Mouse (Mus musculus): ENCODE measurements around the gene Crybb3. TPM values are rescaled to one million over a fixed set of nuclear protein-coding genes. Genes with fewer than 3 reads are reported as not detected.

Crybb3 gene
- polyA plus RNA-seq, 1 experiment from 2014 or later, result 0.42 TPM

DNA sequence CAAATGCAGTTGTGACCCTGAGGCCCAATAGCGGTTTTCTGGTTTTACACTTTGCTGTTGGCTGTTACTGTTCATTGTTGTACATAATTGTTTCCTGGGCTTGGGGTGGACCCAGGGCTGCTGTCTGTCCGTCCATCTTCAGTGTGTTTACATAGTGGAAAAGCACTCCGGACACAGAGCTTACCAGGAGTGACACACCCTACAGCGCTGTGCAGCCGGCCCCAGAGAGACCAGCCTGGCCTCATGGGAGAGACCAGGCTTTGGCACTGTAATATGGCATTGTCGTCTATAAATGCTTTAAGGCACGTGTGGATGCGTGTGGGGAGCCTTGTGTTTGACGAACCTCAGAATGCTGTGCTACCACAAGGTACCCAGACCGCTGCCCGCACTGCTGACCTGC is 19.0 kb upstream of the Crybb3 start:
- WGBS, result 90% methylated on average over 11 of the region's 11 CpGs
- Histone ChIP-seq H3K9ac (replicated peaks) (no peak overlapping the region), H3K4me3 (replicated peaks) (no peak overlapping the region), H3K27ac (no peak overlapping the region), H3K27me3 (no peaks in the 10 kb centered on the region), H3K4me1 (replicated peaks) (peaks cover 11% of the 10 kb centered on the region), H3K36me3 (no peaks in the 10 kb centered on the region), H3K4me2 (replicated peaks) (no peak overlapping the region), H3K9me3 (no peaks in the 10 kb centered on the region)
- ATAC-seq, result no peak

DNA sequence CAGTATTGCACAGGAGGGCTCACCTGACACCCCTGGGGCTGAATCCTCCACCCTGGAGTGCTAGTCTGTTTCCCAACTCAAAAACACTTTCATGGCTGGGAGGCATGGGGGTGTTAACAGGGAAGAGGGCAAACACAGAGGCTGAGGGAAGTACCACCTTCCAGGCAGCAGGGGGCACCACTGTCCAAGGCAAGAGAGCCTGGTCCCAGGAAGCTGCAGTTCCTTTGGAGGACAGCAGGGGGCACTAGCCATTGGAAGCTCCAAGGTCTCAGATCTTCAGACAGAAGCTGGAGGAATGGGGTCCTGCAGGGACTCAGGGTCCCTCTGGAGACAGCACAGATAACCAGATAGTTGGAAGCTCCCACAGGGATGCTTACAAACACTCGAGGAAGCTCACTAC is 18.2 kb upstream of the Crybb3 start:
- Histone ChIP-seq H3K4me1 (replicated peaks) (peaks cover 11% of the 10 kb centered on the region), H3K9me3 (no peaks in the 10 kb centered on the region), H3K27me3 (no peaks in the 10 kb centered on the region), H3K4me3 (replicated peaks) (no peak overlapping the region), H3K9ac (replicated peaks) (no peak overlapping the region), H3K4me2 (replicated peaks) (no peak overlapping the region), H3K27ac (no peak overlapping the region), H3K36me3 (no peaks in the 10 kb centered on the region)
- ATAC-seq, result peak; percentile 67
- WGBS, result 27% methylated on average over 1 of the region's 1 CpGs

DNA sequence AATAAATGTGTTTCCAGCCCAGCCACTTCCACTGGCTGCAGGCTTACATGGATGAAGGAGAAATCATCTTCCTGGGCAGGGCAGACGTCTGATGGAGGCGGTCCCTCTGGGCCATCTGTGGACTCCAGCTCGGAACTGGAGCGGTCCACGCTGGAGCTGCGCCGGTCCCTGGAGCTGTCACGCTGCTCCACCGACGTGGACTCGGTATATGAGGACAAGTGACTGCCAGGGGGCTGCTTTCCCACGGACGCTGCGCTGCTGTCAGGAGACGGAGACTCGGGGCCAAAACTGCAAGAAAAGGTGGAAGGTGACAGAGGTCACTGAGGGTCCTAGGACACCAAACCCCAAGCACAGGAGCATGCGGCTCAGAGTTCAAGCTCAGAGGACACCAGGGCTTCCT is 16.2 kb upstream of the Crybb3 start:
- H3K4me2 ChIP-seq (replicated peaks), result no peak overlapping the region
- H3K36me3 ChIP-seq, result no peaks in the 10 kb centered on the region
- H3K9me3 ChIP-seq, result no peaks in the 10 kb centered on the region
- no peak overlapping the region for H3K27ac ChIP-seq
- H3K27me3 ChIP-seq, result no peaks in the 10 kb centered on the region
- no peak overlapping the region for H3K4me3 ChIP-seq (replicated peaks)
- no peak overlapping the region for H3K9ac ChIP-seq (replicated peaks)
- H3K4me1 ChIP-seq (replicated peaks), result peaks cover 4% of the 10 kb centered on the region
- WGBS, result 89% methylated on average over 17 of the region's 17 CpGs
- ATAC-seq, result no peak

DNA sequence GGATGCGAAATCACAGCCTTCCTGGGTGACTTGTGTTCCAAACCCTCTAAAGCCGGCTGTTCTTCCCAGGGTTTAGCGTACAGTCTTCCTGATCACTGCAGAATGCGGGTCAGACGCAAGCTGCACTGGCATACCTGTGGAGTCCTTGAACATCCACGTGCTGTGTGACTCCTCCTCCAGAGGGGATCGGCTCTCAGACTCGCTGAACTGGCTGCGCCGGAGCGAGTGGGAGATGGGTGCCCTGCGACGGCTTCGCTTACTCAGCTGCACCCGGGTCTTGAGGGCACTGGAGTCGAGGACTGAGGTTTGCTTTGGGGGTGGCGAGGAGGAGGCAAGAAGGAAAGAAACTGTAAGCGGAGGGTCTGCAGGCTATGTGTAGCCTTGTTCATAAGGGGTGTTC is 14.1 kb upstream of the Crybb3 start:
- H3K27ac ChIP-seq, result no peak overlapping the region
- no peak overlapping the region for H3K9ac ChIP-seq (replicated peaks)
- WGBS, result 92% methylated on average over 18 of the region's 18 CpGs
- no peak overlapping the region for H3K4me2 ChIP-seq (replicated peaks)
- ATAC-seq, result no peak
- H3K27me3 ChIP-seq, result no peaks in the 10 kb centered on the region
- H3K9me3 ChIP-seq, result no peaks in the 10 kb centered on the region
- no peak overlapping the region for H3K4me3 ChIP-seq (replicated peaks)
- no peaks in the 10 kb centered on the region for H3K36me3 ChIP-seq
- H3K4me1 ChIP-seq (replicated peaks), result no peaks in the 10 kb centered on the region

DNA sequence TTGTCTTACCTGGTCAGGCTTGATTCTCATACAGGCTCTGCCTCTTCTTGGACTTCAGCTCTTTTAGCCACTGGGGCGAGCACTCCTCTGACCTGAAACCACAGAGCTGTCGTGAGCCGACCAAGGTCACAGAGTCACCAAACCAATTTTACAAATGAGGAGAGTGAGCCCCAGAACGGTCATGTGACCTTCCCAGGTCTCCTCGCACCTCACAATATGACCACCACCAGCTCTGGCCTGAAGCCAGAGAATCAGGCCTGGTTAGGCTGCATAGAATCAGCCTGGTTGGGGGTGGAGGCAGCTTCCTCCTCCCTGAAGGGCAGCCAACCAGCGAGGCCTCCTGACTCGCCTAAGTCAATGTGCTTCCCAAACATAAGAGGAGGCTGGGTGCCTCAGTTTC is 11.0 kb upstream of the Crybb3 start:
- Histone ChIP-seq H3K4me1 (replicated peaks) (no peaks in the 10 kb centered on the region), H3K9ac (replicated peaks) (no peak overlapping the region), H3K4me2 (replicated peaks) (no peak overlapping the region), H3K9me3 (no peaks in the 10 kb centered on the region), H3K36me3 (no peaks in the 10 kb centered on the region), H3K27me3 (no peaks in the 10 kb centered on the region), H3K4me3 (replicated peaks) (no peak overlapping the region), H3K27ac (no peak overlapping the region)
- no peak for ATAC-seq
- 89% methylated on average over 7 of the region's 7 CpGs for WGBS

DNA sequence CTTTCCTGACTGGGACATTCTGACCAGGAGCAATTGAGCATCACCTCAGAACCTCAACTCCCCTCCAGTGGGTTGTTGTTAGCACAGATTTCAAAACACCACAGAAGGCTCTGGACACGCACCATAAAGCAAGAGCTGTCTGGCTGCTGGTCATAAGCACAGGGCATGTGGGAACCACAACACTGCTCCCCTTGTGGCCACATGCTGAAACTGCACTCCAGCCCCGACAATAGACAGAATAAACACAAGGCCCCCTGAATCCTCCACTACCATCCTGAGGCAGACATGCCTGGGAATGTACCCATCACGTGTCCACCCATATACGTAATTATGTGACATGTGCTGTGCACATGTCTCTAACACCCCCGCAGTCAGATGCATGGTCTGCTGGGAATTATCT is 9.8 kb upstream of the Crybb3 start:
- 61% methylated on average over 5 of the region's 5 CpGs for WGBS
- peak; percentile 46 for ATAC-seq
- no peaks in the 10 kb centered on the region for H3K27me3 ChIP-seq
- H3K4me1 ChIP-seq (replicated peaks), result peaks cover 7% of the 10 kb centered on the region; the same call in 1 of the 2 replicates
- no peaks in the 10 kb centered on the region for H3K9me3 ChIP-seq
- no peak overlapping the region for H3K4me3 ChIP-seq (replicated peaks)
- no peak overlapping the region for H3K9ac ChIP-seq (replicated peaks)
- H3K36me3 ChIP-seq, result no peaks in the 10 kb centered on the region
- H3K27ac ChIP-seq, result no peak overlapping the region
- H3K4me2 ChIP-seq (replicated peaks), result no peak overlapping the region

DNA sequence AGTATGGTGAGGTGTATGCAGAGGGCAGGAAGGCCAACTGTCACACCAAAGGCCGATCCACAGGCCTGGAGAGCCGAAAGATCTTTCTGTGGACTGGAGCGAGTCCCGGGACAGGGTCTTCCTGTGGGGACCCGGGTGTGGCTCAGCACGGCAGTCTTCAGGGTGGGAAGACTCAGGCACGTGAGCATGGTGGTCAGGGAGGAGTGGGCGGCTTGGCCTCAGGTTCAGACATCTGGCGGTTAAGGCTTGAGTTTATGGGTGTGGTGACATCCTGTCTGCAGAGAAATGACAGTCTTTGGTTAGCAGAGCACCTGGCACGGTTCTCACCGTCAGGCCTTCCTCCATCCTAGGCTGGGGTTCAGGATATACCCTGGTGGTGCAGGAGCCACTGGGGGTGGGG is 9.4 kb upstream of the Crybb3 start:
- H3K27me3 ChIP-seq, result no peaks in the 10 kb centered on the region
- H3K9ac ChIP-seq (replicated peaks), result no peak overlapping the region
- peak; percentile 32; the same call in 1 of the 2 replicates for ATAC-seq
- no peaks in the 10 kb centered on the region for H3K36me3 ChIP-seq
- H3K27ac ChIP-seq, result no peak overlapping the region
- peaks cover 7% of the 10 kb centered on the region; the same call in 1 of the 2 replicates for H3K4me1 ChIP-seq (replicated peaks)
- H3K4me3 ChIP-seq (replicated peaks), result no peak overlapping the region
- H3K9me3 ChIP-seq, result no peaks in the 10 kb centered on the region
- H3K4me2 ChIP-seq (replicated peaks), result no peak overlapping the region
- WGBS, result 95% methylated on average over 11 of the region's 11 CpGs

DNA sequence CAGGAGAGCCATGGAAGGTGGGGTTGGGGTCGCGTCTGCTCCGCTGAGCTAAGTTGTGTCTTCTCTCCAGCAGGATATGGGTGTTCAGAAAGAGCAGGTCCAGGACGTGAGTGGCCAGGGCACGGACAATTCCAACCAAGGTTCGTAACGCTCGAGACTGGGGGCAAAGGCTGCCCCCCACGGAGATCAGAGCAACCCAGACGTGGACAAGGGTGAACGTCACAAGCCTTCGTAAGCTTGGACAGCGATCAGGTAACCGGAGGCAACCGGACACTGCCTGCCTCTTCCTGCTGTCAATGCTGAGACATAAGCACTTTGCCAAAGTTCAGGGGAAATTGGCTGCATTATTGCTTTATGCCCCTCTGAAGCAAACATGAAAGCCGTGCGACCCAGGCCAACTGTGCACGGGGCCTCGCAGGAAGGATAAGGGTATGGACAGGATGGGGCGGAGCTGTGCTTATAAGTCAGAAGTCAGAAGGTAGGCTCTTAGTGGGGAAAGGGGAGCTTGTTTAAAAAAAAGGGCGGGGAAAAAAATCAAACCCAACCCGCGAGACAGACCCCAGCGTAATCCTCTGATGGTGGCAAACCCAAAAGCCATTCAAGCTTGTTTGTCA is 8.8 kb upstream of the Crybb3 start:
- H3K4me2 ChIP-seq (replicated peaks), result no peak overlapping the region
- no peaks in the 10 kb centered on the region for H3K9me3 ChIP-seq
- peaks cover 7% of the 10 kb centered on the region; the same call in 1 of the 2 replicates for H3K4me1 ChIP-seq (replicated peaks)
- no peaks in the 10 kb centered on the region for H3K36me3 ChIP-seq
- H3K27me3 ChIP-seq, result no peaks in the 10 kb centered on the region
- 92% methylated on average over 24 of the region's 24 CpGs for WGBS
- no peak for ATAC-seq
- H3K27ac ChIP-seq, result no peak overlapping the region
- H3K4me3 ChIP-seq (replicated peaks), result no peak overlapping the region
- no peak overlapping the region for H3K9ac ChIP-seq (replicated peaks)

DNA sequence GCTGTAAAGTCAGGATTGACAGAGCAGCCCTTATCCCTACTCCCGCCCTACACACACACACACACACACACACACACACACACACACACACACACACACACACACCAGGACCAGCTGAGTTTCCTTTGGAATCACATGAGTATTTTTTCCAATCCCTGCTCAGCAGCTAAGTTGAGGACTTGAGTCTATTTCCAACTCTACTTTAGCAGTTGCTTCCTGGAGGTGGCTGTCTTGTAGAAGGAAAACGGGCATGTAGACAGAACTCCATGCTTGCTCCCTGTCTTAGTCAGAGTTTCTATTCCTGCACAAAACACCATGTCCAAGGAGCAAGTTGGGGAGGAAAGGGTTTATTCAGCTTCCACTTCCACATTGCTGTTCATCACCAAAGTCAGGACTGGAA is 6.1 kb upstream of the Crybb3 start:
- no peaks in the 10 kb centered on the region for H3K27me3 ChIP-seq
- H3K27ac ChIP-seq, result no peak overlapping the region
- no peaks in the 10 kb centered on the region for H3K9me3 ChIP-seq
- no peak overlapping the region for H3K9ac ChIP-seq (replicated peaks)
- 88% methylated on average over 1 of the region's 2 CpGs for WGBS
- no peak overlapping the region for H3K4me2 ChIP-seq (replicated peaks)
- no peak overlapping the region for H3K4me3 ChIP-seq (replicated peaks)
- H3K36me3 ChIP-seq, result no peaks in the 10 kb centered on the region
- peaks cover 10% of the 10 kb centered on the region; the same call in 1 of the 2 replicates for H3K4me1 ChIP-seq (replicated peaks)
- ATAC-seq, result no peak

DNA sequence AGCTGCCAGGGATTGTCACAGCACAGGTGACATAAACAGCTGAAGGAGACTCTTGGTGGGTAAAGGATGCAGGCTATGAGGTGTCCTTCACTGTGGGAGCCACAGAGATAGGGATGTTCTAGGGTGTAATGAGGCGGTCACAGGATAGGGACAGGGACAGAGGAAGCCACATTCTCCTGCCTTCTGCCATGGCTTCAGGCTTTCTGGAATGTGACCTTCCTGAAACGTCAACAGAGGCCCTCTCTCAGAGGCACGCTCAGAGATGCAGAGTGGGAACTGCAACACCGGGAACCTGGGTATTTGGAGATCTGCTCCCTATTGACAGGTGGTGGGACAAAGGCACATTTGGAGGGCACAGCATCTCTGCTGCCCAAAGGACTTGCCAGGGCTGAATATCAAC is 5.6 kb upstream of the Crybb3 start:
- ATAC-seq, result no peak
- peak overlapping the region; percentile 25; the same call in 1 of the 2 replicates for H3K27ac ChIP-seq
- no peaks in the 10 kb centered on the region for H3K9me3 ChIP-seq
- H3K9ac ChIP-seq (replicated peaks), result no peak overlapping the region
- 75% methylated on average over 4 of the region's 4 CpGs for WGBS
- peaks cover 10% of the 10 kb centered on the region; the same call in 1 of the 2 replicates for H3K4me1 ChIP-seq (replicated peaks)
- H3K4me3 ChIP-seq (replicated peaks), result no peak overlapping the region
- H3K36me3 ChIP-seq, result no peaks in the 10 kb centered on the region
- no peak overlapping the region for H3K4me2 ChIP-seq (replicated peaks)
- H3K27me3 ChIP-seq, result no peaks in the 10 kb centered on the region

DNA sequence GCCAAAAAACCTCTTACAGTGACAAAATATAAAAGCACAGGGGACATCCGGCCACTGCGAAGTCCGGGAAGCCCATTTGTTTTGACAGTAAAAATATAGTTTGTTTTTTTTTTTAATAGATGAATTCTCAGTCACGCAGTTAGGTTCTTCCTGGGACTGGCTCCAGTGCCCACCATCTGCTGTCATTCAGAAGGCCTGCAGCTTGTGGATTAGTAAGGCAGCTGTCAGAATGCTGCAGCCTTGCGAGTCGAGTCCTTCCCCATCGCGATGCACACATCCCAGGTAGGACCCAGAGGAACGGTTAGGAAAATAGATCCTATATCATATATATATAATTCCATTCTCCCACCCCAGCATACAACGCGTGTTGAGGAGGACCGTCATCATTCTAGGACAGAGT is 5.1 kb upstream of the Crybb3 start:
- ATAC-seq, result no peak
- Histone ChIP-seq H3K27ac (peak overlapping the region; percentile 25; the same call in 1 of the 2 replicates), H3K4me1 (replicated peaks) (peaks cover 10% of the 10 kb centered on the region; the same call in 1 of the 2 replicates), H3K27me3 (no peaks in the 10 kb centered on the region), H3K36me3 (no peaks in the 10 kb centered on the region), H3K9ac (replicated peaks) (no peak overlapping the region), H3K9me3 (no peaks in the 10 kb centered on the region), H3K4me2 (replicated peaks) (no peak overlapping the region), H3K4me3 (replicated peaks) (no peak overlapping the region)
- 75% methylated on average over 12 of the region's 12 CpGs for WGBS

DNA sequence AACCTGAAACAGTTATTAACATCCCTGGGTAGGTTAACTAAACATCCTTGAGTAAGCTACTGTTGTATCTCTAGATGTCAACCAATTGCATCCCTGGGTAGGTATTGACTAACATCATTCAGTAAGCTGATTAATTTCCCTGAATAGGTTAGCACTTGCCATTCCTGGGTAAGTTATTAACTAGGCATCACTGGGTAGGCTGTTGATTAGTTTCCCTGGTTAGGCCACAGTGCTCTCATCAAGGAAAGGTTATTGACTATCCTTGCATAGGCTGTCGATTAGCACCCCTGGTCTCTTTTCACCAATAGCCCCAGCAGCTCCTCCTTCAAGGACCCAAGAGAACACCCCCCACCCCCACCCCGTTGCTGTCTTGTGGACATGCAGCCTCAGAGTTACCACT is 4.5 kb upstream of the Crybb3 start:
- H3K27ac ChIP-seq, result no peak overlapping the region
- no peak overlapping the region for H3K9ac ChIP-seq (replicated peaks)
- ATAC-seq, result no peak
- H3K4me3 ChIP-seq (replicated peaks), result no peak overlapping the region
- H3K4me2 ChIP-seq (replicated peaks), result no peak overlapping the region
- WGBS, result 60% methylated on average over 2 of the region's 2 CpGs
- H3K9me3 ChIP-seq, result no peaks in the 10 kb centered on the region
- no peaks in the 10 kb centered on the region for H3K27me3 ChIP-seq
- no peaks in the 10 kb centered on the region for H3K36me3 ChIP-seq
- peaks cover 10% of the 10 kb centered on the region; the same call in 1 of the 2 replicates for H3K4me1 ChIP-seq (replicated peaks)

DNA sequence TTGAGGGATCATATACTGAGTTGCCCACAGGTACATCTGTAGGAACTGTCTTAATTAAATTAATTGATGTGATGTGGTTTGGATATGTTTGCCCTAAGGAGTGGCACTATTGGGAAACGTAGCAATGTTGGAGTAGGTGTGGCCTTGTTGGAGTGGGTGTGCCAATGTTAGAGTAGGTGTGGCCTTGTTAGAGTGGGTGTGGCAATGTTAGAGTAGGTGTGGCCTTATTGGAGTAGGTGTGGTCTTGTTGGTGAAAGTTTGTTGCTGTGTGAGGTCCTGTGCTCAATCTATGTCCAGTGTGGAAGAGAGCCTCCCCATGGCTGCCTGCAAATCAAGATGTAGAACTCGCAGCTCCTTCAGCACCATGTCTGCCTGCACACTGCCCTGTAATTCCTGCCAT is 2.9 kb upstream of the Crybb3 start:
- H3K9ac ChIP-seq (replicated peaks), result no peak overlapping the region
- no peaks in the 10 kb centered on the region for H3K27me3 ChIP-seq
- no peak overlapping the region for H3K27ac ChIP-seq
- H3K9me3 ChIP-seq, result no peaks in the 10 kb centered on the region
- 80% methylated on average over 2 of the region's 2 CpGs for WGBS
- no peak overlapping the region for H3K4me2 ChIP-seq (replicated peaks)
- no peak overlapping the region for H3K4me3 ChIP-seq (replicated peaks)
- ATAC-seq, result no peak
- peaks cover 14% of the 10 kb centered on the region; the same call in 1 of the 2 replicates for H3K4me1 ChIP-seq (replicated peaks)
- no peaks in the 10 kb centered on the region for H3K36me3 ChIP-seq

Data from midbrain, embryonic 13.5 days (tissue).